Mouse (Mus musculus): ENCODE measurements at regions not wholly inside any gene's neighbourhood (a gene's known extent, or its start where the extent isn't known, plus 50 kb on each side); places are given as distances from the start of the nearest gene placed in this dataset.

- no peaks in the 10 kb centered on the region for H3K36me3 ChIP-seq
- H3K4me2 ChIP-seq: no peak overlapping the region
- no peaks in the 10 kb centered on the region for H3K27me3 ChIP-seq
- H3K9ac ChIP-seq (replicated peaks): no peak overlapping the region
- 63% methylated on average over 2 of the region's 2 CpGs for WGBS
- no peaks in the 10 kb centered on the region for H3K9me3 ChIP-seq
- no peaks in the 10 kb centered on the region for H3K4me1 ChIP-seq (replicated peaks)
- H3K27ac ChIP-seq: no peak overlapping the region
- no peak overlapping the region for H3K4me3 ChIP-seq (replicated peaks)
- ATAC-seq (ENCODE audit: insufficient number of reproducible peaks, insufficient read depth, low FRiP score, low TSS enrichment, low read depth): no peak
Observed at GRCm38 (mm10) chr13:25793216-25793803, 523.0 kb upstream of the Nrsn1 start.

GRCm38 (mm10) chr13:25781161-25781560, 510.9 kb upstream of the Nrsn1 start:
- no peak overlapping the region for H3K4me2 ChIP-seq
- H3K4me1 ChIP-seq (replicated peaks): no peaks in the 10 kb centered on the region
- no peaks in the 10 kb centered on the region for H3K36me3 ChIP-seq
- no peak overlapping the region for H3K27ac ChIP-seq
- H3K27me3 ChIP-seq: no peaks in the 10 kb centered on the region
- H3K4me3 ChIP-seq (replicated peaks): no peak overlapping the region
- 83% methylated on average over 5 of the region's 5 CpGs for WGBS
- H3K9me3 ChIP-seq: no peaks in the 10 kb centered on the region
- no peak overlapping the region for H3K9ac ChIP-seq (replicated peaks)
- ATAC-seq (ENCODE audit: insufficient number of reproducible peaks, insufficient read depth, low FRiP score, low TSS enrichment, low read depth): no peak

GRCm38 (mm10) chr13:25777706-25778105, 507.4 kb upstream of the Nrsn1 start:
- Histone ChIP-seq H3K9me3 (no peaks in the 10 kb centered on the region), H3K4me1 (replicated peaks) (peaks cover 15% of the 10 kb centered on the region), H3K36me3 (no peaks in the 10 kb centered on the region), H3K4me3 (replicated peaks) (no peak overlapping the region), H3K9ac (replicated peaks) (no peak overlapping the region), H3K27me3 (no peaks in the 10 kb centered on the region), H3K27ac (no peak overlapping the region), H3K4me2 (no peak overlapping the region)
- ATAC-seq (ENCODE audit: insufficient number of reproducible peaks, insufficient read depth, low FRiP score, low TSS enrichment, low read depth): no peak
- 88% methylated on average over 3 of the region's 3 CpGs for WGBS

- no peaks in the 10 kb centered on the region for H3K9me3 ChIP-seq
- H3K27me3 ChIP-seq: no peaks in the 10 kb centered on the region
- H3K4me2 ChIP-seq: no peak overlapping the region
- peak overlapping the region; percentile 67; the same call in 1 of the 2 replicates for H3K27ac ChIP-seq
- 40% methylated on average over 2 of the region's 2 CpGs for WGBS
- H3K4me3 ChIP-seq (replicated peaks): no peak overlapping the region
- H3K4me1 ChIP-seq (replicated peaks): peaks cover 15% of the 10 kb centered on the region
- H3K9ac ChIP-seq (replicated peaks): no peak overlapping the region
- ATAC-seq (ENCODE audit: insufficient number of reproducible peaks, insufficient read depth, low FRiP score, low TSS enrichment, low read depth): peak; percentile 31; the same call in 1 of the 2 replicates
- H3K36me3 ChIP-seq: no peaks in the 10 kb centered on the region
Observed at GRCm38 (mm10) chr13:25774586-25775182, 504.4 kb upstream of the Nrsn1 start.

DNA sequence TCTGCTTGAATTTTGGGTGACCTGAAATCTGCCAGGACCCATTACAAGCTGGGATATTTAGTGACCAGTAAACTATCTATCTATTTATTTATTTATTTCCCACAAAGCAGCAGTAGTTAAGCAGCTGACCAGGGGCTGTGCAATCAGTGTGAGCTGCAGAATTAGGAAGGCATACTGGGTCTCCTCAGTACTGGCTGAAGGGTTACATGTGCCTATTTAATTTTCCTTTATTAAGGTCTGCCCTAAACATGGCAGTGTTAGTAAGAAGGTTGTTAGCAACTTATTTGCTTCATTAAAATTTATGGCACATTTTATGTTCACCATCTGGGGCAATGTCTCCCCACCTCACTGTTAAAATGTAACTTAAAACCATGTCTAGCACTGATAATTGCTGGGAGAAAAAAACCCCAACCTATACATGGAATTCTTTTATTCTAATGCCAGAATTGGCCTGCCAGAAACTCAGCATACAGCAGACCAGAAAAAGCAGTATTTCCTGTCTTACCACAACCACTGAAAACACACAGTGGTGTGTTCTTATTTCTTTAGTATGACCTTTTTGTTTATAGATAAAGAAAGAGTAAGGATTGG, 484.3 kb upstream of the Nrsn1 start:
- ATAC-seq (ENCODE audit: insufficient number of reproducible peaks, insufficient read depth, low FRiP score, low TSS enrichment, low read depth): peak; percentile 97
- Histone ChIP-seq H3K4me2 (no peak overlapping the region), H3K9me3 (peaks cover 4% of the 10 kb centered on the region; the same call in 1 of the 2 replicates), H3K27ac (peak overlapping the region; percentile 74), H3K4me1 (replicated peaks) (peaks cover 13% of the 10 kb centered on the region), H3K36me3 (no peaks in the 10 kb centered on the region), H3K4me3 (replicated peaks) (no peak overlapping the region), H3K27me3 (no peaks in the 10 kb centered on the region), H3K9ac (replicated peaks) (no peak overlapping the region)

- no peak overlapping the region for H3K27ac ChIP-seq
- no peak overlapping the region for H3K4me2 ChIP-seq
- WGBS: 31% methylated on average over 4 of the region's 4 CpGs
- H3K9me3 ChIP-seq: no peaks in the 10 kb centered on the region
- no peak overlapping the region for H3K9ac ChIP-seq (replicated peaks)
- H3K4me1 ChIP-seq (replicated peaks): peaks cover 13% of the 10 kb centered on the region
- no peak overlapping the region for H3K4me3 ChIP-seq (replicated peaks)
- no peaks in the 10 kb centered on the region for H3K36me3 ChIP-seq
- H3K27me3 ChIP-seq: no peaks in the 10 kb centered on the region
- no peak for ATAC-seq (ENCODE audit: insufficient number of reproducible peaks, insufficient read depth, low FRiP score, low TSS enrichment, low read depth)
Observed at GRCm38 (mm10) chr13:25751409-25751777, 481.1 kb upstream of the Nrsn1 start.

GRCm38 (mm10) chr13:25750460-25751408, 480.4 kb upstream of the Nrsn1 start:
- H3K9me3 ChIP-seq: no peaks in the 10 kb centered on the region
- ATAC-seq (ENCODE audit: insufficient number of reproducible peaks, insufficient read depth, low FRiP score, low TSS enrichment, low read depth): no peak
- H3K4me1 ChIP-seq (replicated peaks): peaks cover 13% of the 10 kb centered on the region
- no peak overlapping the region for H3K27ac ChIP-seq
- H3K4me2 ChIP-seq: no peak overlapping the region
- H3K27me3 ChIP-seq: no peaks in the 10 kb centered on the region
- H3K4me3 ChIP-seq (replicated peaks): no peak overlapping the region
- no peaks in the 10 kb centered on the region for H3K36me3 ChIP-seq
- WGBS: 42% methylated on average over 8 of the region's 8 CpGs
- H3K9ac ChIP-seq (replicated peaks): no peak overlapping the region

DNA sequence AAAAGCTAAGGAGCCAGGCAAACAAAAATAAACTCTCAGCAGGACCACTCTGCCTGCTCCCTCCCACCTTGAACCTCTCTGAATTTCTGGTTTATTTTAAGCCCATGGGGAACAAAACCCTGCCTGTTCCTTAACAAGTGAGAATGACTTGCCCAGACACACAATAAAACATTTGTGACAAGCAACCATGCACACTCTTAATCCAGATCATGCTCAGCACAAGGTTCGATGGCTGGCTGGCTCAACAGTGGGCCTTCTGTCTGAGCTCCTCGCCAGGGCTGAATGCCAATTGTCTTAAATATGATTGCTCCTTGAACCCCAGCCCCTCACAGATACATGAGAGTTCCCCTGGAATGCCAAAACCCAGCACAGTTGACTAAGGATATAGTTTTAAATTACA, 468.3 kb upstream of the Nrsn1 start:
- Histone ChIP-seq H3K4me3 (replicated peaks) (no peak overlapping the region), H3K4me2 (no peak overlapping the region), H3K36me3 (no peaks in the 10 kb centered on the region), H3K9me3 (no peaks in the 10 kb centered on the region), H3K27ac (peak overlapping the region; percentile 53; the same call in 1 of the 2 replicates), H3K9ac (replicated peaks) (no peak overlapping the region), H3K4me1 (replicated peaks) (peaks cover 23% of the 10 kb centered on the region), H3K27me3 (no peaks in the 10 kb centered on the region)
- 17% methylated on average over 2 of the region's 2 CpGs for WGBS
- peak; percentile 75; the same call in 1 of the 2 replicates for ATAC-seq (ENCODE audit: insufficient number of reproducible peaks, insufficient read depth, low FRiP score, low TSS enrichment, low read depth)

- Histone ChIP-seq H3K4me2 (no peak overlapping the region), H3K27ac (peak overlapping the region; percentile 66; the same call in 1 of the 2 replicates), H3K4me3 (replicated peaks) (no peak overlapping the region), H3K36me3 (no peaks in the 10 kb centered on the region), H3K9me3 (no peaks in the 10 kb centered on the region), H3K27me3 (no peaks in the 10 kb centered on the region), H3K4me1 (replicated peaks) (peaks cover 27% of the 10 kb centered on the region), H3K9ac (replicated peaks) (no peak overlapping the region)
- no peak for ATAC-seq (ENCODE audit: insufficient number of reproducible peaks, insufficient read depth, low FRiP score, low TSS enrichment, low read depth)
- 13% methylated on average over 3 of the region's 3 CpGs for WGBS
Observed at GRCm38 (mm10) chr13:25729327-25729892, 459.1 kb upstream of the Nrsn1 start.

- no peak overlapping the region for H3K4me2 ChIP-seq
- no peaks in the 10 kb centered on the region for H3K27me3 ChIP-seq
- no peak overlapping the region for H3K4me3 ChIP-seq (replicated peaks)
- no peak for ATAC-seq (ENCODE audit: insufficient number of reproducible peaks, insufficient read depth, low FRiP score, low TSS enrichment, low read depth)
- 90% methylated on average over 1 of the region's 1 CpGs for WGBS
- peaks cover 37% of the 10 kb centered on the region for H3K4me1 ChIP-seq (replicated peaks)
- H3K9me3 ChIP-seq: no peaks in the 10 kb centered on the region
- no peak overlapping the region; the same call in 1 of the 2 replicates for H3K27ac ChIP-seq
- no peak overlapping the region for H3K9ac ChIP-seq (replicated peaks)
- H3K36me3 ChIP-seq: no peaks in the 10 kb centered on the region
Observed at GRCm38 (mm10) chr13:25727504-25728095, 457.3 kb upstream of the Nrsn1 start.
